Mouse (Mus musculus): ENCODE results near the gene Angptl8.
"Not testable (repeated sequence)": the region's sequence is repeated elsewhere in the genome, so short reads cannot be mapped to it uniquely, and the experiment has no call there.

The Angptl8 gene

DNA sequence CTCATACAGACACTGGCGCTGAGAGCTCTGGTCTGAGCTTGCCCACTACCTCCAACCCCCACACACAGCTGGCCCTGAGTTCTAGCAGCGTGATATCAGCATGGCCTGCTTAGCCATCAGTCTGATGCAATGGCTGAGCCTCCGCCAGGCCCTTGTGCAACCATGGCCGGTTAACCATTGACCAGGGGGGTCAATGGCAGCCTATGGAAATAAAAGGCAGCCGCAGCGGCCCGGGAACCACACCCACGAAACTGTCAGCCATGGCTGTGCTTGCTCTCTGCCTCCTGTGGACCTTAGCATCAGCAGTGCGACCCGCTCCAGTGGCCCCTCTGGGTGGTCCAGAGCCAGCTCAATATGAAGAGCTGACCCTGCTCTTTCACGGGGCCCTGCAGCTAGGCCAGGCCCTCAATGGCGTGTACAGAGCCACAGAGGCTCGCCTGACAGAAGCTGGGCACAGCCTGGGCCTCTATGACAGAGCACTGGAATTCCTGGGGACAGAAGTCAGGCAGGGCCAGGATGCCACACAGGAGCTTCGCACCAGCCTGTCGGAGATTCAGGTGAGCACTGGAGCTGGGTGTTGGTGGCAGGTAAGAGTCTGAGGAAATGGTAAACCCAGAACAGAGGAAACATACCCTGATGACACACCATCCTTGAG, at the start of gene Angptl8:
Angptl8 (plus strand) TSS at position 253 of the 655 bp plus-strand sequence.
- no peak for DNase-seq (ENCODE audit: low spot score in 2 of 2)

GRCm38 (mm10) chr9:21786309-21786708, 49.0 kb upstream of the Angptl8 start:
- not testable (repeated sequence) for DNase-seq (ENCODE audit: low spot score in 2 of 2)

- peak in 1 of 2 experiments; percentile 54 for DNase-seq (ENCODE audit: low spot score in 2 of 2)
These were observed 48.4 kb upstream of the Angptl8 start for GRCm38 (mm10) chr9:21786906-21787305.

- no peak for DNase-seq (ENCODE audit: low spot score in 2 of 2)
These were observed 47.7 kb upstream of the Angptl8 start for GRCm38 (mm10) chr9:21787654-21788053.

DNA sequence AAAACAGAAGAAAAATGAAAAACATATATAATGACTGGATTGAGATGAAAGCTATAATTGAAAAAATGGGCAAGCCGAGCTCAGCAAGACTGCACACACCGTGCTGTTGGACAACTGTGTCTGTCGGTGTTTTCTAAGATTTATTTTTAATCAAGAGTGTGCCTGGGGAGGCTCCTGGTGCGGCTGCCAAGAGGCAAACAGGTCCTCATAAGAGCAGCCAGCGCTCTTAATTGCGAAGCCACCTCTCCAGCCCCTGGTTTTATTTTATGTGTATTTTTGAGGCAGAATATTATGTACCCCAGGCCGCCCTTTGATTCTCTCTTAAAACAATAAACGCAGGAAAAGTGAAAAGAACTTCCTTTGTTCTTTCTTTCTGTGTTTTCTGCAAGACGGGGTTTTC, 47.1 kb upstream of the Angptl8 start:
- DNase-seq (ENCODE audit: low spot score in 2 of 2): no peak

DNA sequence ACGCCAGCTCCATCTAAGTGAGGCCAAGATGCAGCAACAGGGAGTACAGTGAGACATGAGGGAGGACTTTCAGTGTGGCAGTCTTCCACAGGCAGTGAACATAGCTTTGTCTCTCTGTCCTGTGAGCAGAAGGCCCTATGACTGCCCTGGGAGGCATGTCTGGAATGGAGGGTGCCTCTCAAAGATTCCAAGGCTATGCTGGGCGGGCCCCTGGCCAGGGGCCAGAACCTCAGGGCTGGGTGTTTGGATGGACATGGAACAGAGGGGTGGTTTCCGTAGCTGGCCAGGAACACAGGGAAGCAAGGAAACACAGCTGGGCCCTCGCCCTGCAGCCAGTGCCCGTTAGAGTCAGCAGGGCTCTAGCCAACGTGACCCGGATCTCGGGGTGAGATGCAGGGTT, 43.4 kb upstream of the Angptl8 start:
- no peak for DNase-seq (ENCODE audit: low spot score in 2 of 2)

DNA sequence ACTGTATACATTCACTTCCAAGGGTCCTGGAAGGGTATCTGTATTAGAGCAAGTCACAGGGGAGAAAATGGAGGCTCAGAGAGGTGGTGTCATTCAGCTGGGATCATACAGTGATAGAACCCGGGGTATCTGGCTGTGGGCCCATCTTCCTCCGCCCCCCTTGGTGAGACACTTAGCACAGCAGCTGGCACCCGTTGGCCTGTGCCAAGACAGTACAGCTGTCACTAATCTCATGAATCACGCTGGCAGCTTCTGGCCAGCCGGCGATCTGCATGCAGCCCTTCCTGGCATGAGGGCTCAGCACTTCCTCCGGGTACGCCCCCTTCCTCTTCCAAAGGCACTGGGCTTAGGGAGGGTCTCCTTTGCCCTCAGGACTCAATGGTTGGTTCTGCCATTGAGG, 42.7 kb upstream of the Angptl8 start:
- DNase-seq (ENCODE audit: low spot score in 2 of 2): peak in 1 of 2 experiments; percentile 43

DNA sequence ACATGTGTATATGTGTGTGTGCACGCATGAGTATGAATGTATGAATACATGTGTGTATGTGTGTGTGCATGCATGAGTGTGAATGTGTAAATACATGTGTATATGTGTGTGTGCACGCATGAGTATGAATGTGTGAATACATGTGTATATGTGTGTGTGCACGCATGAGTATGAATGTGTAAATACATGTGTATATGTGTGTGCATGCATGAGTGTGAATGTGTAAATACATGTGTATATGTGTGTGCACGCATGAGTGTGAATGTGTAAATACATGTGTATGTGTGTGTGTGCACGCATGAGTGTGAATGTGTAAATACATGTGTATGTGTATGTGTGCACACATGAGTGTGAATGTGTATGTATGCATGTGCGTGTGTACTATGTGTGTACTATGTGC, 41.8 kb upstream of the Angptl8 start:
- not testable (repeated sequence) for DNase-seq (ENCODE audit: low spot score in 2 of 2)

GRCm38 (mm10) chr9:21794344-21794834, 40.9 kb upstream of the Angptl8 start:
- no peak for DNase-seq (ENCODE audit: low spot score in 2 of 2)

GRCm38 (mm10) chr9:21794925-21795324, 40.4 kb upstream of the Angptl8 start:
- DNase-seq (ENCODE audit: low spot score in 2 of 2): no peak

- no peak for DNase-seq (ENCODE audit: low spot score in 2 of 2)
These were observed 39.7 kb upstream of the Angptl8 start for GRCm38 (mm10) chr9:21795579-21795978.

- DNase-seq (ENCODE audit: low spot score in 2 of 2): no peak
These were observed 39.1 kb upstream of the Angptl8 start for GRCm38 (mm10) chr9:21796259-21796658.

GRCm38 (mm10) chr9:21796919-21797318, 38.4 kb upstream of the Angptl8 start:
- no peak for DNase-seq (ENCODE audit: low spot score in 2 of 2)

GRCm38 (mm10) chr9:21797921-21798344, 37.4 kb upstream of the Angptl8 start:
- DNase-seq (ENCODE audit: low spot score in 2 of 2): no peak

DNA sequence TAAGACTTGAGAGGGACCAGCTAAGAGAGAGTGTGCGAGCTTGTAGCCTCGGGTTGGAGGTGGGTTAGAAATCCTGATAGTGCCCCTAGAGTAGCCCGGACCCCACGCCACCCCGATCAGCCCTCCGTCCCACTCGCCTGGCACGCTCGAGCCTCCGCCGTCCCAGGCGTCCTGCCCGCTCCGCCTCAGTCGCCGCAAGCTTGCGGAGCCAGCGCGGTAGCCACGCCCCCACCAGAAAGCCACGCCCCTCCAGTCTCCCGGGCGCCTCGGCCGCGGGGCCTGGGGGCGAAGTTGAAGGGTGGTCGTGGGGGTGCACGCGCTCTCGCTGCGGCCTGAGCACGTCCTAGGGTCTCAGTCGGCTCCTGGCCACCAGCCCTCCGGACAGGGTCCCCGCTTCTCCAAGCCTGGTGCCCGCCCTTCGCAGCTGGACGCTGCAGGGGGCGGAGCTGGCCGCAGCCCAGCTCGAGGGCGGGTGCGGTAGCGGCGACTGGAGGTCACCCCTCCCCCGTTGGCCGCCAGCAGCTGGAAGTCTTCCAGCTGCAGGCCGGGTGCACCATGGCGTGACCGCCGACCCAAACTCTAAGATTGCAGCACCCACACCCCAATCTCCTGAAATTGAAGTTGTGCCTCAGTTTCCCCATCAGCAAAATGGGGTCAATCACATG, 36.8 kb upstream of the Angptl8 start, which contains the start of gene Kank2:
Kank2 (minus strand) TSS at position 400 of the 665 bp plus-strand sequence.
- peak; percentile 48 to 59 for DNase-seq (ENCODE audit: low spot score in 2 of 2)

GRCm38 (mm10) chr9:21799010-21799350, 36.3 kb upstream of the Angptl8 start:
- DNase-seq (ENCODE audit: low spot score in 2 of 2): no peak

DNA sequence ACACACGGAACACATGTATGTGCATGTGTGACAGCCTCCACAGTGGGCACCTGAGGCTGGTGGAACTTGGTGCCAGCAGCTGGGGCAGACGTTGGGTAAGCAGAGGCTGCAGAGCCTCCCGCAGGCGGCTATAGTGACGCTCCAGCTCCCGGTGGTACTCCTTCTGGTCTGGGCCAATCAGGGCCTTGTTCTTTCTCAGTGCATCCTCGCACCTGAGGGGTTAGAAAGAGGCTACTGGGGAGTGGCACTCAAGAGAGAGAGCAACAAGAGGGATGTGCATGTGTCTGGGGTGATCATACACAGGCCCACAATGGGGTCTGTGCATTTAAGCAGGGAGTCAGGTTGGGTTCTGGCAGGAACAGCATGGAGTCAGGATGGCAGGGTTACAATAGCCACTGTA, 34.2 kb upstream of the Angptl8 start:
- DNase-seq (ENCODE audit: low spot score in 2 of 2): no peak

GRCm38 (mm10) chr9:21801591-21801990, 33.7 kb upstream of the Angptl8 start:
- DNase-seq (ENCODE audit: low spot score in 2 of 2): no peak

DNA sequence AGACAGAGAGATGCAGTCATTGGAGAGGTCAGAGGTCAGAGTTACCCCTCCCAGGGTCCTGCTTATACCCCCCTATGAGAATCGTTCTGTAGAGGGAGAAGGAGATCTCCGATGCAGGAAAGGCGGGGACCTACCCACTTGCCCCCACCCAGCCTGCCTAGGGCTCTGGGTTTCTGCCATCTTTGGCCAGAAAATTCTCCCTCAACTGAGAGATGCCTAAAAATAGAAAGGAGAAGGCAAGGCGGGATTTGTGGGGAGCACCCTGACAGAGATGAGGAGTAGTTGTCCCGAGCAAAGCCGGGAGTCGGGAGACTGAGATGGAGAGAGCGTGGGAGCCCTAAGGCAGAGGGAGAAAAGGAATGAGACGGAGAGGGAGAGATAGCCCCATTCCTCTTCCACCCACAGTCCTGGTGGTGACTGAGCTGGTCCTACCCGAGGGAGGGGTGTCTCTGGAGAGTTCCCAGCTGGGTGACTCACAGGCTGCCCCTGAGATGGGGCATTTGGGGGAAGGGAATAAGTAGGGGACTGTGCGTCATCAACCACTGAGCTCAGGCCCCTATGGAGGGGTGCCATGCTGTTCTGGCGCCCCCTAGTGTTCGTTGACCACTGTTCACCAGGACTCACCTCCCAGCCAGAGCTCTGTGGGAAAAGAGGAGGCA, 31.2 kb upstream of the Angptl8 start:
- peak; percentile 60 to 77 for DNase-seq (ENCODE audit: low spot score in 2 of 2)

DNA sequence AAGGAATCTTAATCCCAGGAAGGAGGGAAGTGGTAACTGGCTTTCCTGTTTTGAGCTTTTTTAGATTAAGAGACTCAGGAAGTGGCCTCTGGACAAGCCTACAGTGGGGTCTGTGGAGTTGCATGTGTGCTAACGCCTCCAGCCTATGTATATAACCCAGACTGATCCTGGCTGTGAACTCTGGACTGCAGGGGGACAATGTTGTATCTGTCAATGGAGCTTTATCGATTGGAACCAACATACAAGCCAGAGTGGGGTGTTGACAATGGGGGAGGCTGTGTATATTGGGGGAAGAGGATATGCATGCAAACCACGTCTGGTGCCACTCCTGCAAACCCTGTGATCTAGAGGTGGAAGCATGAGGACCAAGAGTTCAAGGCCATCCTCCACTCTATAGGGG, 28.9 kb upstream of the Angptl8 start:
- DNase-seq (ENCODE audit: low spot score in 2 of 2): no peak

DNA sequence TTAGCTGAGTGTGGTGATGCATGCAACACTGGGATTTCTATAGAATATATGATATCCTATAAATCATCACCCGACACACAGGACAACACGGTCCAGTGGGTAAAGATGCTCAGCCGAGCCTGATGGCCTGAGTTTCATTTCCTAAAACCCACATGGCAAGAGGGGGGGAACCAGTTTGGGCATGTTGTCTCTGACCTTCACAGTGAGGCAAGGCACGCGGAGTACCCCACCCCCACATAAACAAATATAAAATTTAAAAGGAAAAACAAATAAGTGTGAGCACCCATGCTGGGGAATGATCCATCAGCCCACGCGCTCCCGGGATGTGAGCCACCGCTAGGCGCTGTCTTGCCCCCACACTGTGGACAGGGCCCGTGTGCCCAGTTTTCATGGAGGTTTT, 28.3 kb upstream of the Angptl8 start:
- DNase-seq (ENCODE audit: low spot score in 2 of 2): no peak

DNA sequence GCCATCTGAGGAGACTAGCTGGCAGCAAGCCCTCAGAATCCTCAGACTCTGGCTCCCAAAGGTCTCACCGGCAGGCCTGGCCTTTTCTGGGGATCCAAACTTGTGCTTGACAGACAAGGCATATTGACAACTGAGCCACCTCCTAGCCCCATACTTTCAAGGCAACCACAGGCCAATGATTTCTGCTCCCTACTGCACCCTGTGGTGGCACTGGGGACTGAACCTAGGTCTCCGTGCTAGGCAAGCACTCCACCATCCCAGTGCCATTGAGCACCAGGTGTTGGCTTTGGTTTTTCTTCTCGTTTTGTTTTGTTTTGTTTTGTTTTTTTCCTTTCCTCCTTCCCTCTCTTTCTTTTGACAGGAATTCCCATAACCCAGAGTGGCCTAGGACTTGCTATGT, 26.7 kb upstream of the Angptl8 start:
- no peak for DNase-seq (ENCODE audit: low spot score in 2 of 2)

DNA sequence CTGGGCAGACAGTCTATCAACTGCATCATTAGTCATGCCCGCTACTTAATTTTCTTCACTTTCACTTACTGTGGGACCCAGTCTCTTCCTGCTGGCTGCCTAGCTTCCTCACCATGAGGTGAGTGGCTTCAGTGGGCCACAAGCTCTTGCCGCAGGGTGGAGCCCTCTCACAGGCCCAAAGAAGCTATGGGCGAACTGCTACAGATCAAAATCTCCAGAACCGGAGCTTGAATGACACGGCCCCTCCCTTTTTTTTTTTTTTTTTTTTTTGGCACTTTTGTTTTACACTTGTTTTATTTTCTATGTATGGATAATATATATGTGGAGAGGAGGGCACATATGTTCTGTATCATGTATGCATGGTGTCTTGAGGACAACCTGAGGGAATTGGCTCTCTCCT, 24.1 kb upstream of the Angptl8 start:
- no peak for DNase-seq (ENCODE audit: low spot score in 2 of 2)

All from frontal cortex, postnatal 25 days (tissue).